Mouse (Mus musculus) CH12.LX (cell line): ENCODE data around the gene Rab14. TPM values are rescaled to one million over a fixed set of nuclear protein-coding genes. Genes with fewer than 3 reads are reported as not detected.

Experiments used
- DNase-seq: peaks from one replicate; pipeline ENCODE4 v3.0.0-alpha.2; 2013; ENCODE audit errors: extremely low read depth
- H3K27ac ChIP-seq: 2 replicates; pipeline ENCODE4 v1.5.1; 2012; ENCODE audit warnings: low read depth, mild to moderate bottlenecking, control low read depth, moderate library complexity; ENCODE audit not compliant: insufficient read depth
- H3K27me3 ChIP-seq: replicated peaks from 2 replicates; pipeline ENCODE3; 2012; ENCODE audit warnings: inconsistent platforms
- H3K36me3 ChIP-seq, 2 experiments: replicated peaks in 1 of 2; 2 replicates each; pipeline versions ENCODE3 to v1.6.1; 2012; ENCODE audit warnings: inconsistent platforms in 1 of 2, low read length in 1 of 2, mild to moderate bottlenecking in 1 of 2, mixed read lengths in 1 of 2, moderate library complexity in 1 of 2; ENCODE audit not compliant: control insufficient read depth in 1 of 2, insufficient read depth in 1 of 2
- H3K4me1 ChIP-seq, 2 experiments: 2 replicates each; pipeline ENCODE4 v1.6.1; 2012; ENCODE audit warnings: inconsistent platforms in 1 of 2, moderate library complexity in 1 of 2; ENCODE audit not compliant: insufficient read depth in 2 of 2, control insufficient read depth in 1 of 2
- H3K4me2 ChIP-seq: 2 replicates; pipeline ENCODE4 v1.6.1; 2012; ENCODE audit warnings: low read depth, mild to moderate bottlenecking, control low read depth; ENCODE audit not compliant: poor library complexity, insufficient read depth, severe bottlenecking
- H3K4me3 ChIP-seq, 3 experiments: fragments of 150-350 bp in 1 of 3; sonication (generic) in 1 of 3; replicated peaks in 1 of 3; 2 replicates each; pipeline versions ENCODE3 to v1.5.1; 2011 to 2012; ENCODE audit warnings: low read depth in 2 of 3, low read length in 2 of 3, mild to moderate bottlenecking in 2 of 3, moderate library complexity in 2 of 3, control low read depth in 1 of 3, improper control_type of control experiment in 1 of 3, inconsistent platforms in 1 of 3, mixed read lengths in 1 of 3; ENCODE audit not compliant: poor library complexity in 1 of 3
- H3K79me2 ChIP-seq: replicated peaks from 2 replicates; pipeline ENCODE4 v1.6.1; 2012; ENCODE audit warnings: mild to moderate bottlenecking, moderate library complexity; ENCODE audit not compliant: control insufficient read depth, poor library complexity, insufficient read depth, severe bottlenecking; ENCODE audit errors: extremely low read depth
- H3K9ac ChIP-seq: 2 replicates; pipeline ENCODE4 v1.6.1; 2012; ENCODE audit warnings: low read depth, mild to moderate bottlenecking, control low read depth, moderate library complexity; ENCODE audit not compliant: insufficient read depth
- H3K9me3 ChIP-seq: replicated peaks from 2 replicates; pipeline ENCODE3; 2012; ENCODE audit warnings: low read length, inconsistent platforms, mixed read lengths
- CTCF ChIP-seq, 2 experiments: IDR thresholded peaks in 1 of 2; conservative IDR thresholded peaks in 1 of 2; 2 replicates each; pipeline ENCODE4 v1.5.1; 2011 to 2012; ENCODE audit warnings: low read depth in 2 of 2, low read length in 2 of 2, improper control_type of control experiment in 1 of 2, inconsistent platforms in 1 of 2, mild to moderate bottlenecking in 1 of 2, moderate library complexity in 1 of 2
- EP300 ChIP-seq: IDR thresholded peaks from 2 replicates; pipeline ENCODE4 v1.6.1; 2011; ENCODE audit warnings: low read length, improper control_type of control experiment
- ETS1 ChIP-seq: conservative IDR thresholded peaks from 2 replicates; pipeline ENCODE4 v1.6.1; 2012; ENCODE audit warnings: low read depth, mild to moderate bottlenecking, inconsistent platforms, low read length, improper control_type of control experiment, moderate library complexity
- IRF4 ChIP-seq: IDR thresholded peaks from 2 replicates; pipeline ENCODE4 v1.6.1; 2014; ENCODE audit warnings: low read depth, mild to moderate bottlenecking, inconsistent platforms, low read length, improper control_type of control experiment
- JUN ChIP-seq: IDR thresholded peaks from 2 replicates; pipeline ENCODE4 v1.6.1; 2011; ENCODE audit warnings: low read depth, mild to moderate bottlenecking, low read length, improper control_type of control experiment, moderate library complexity; ENCODE audit not compliant: insufficient read depth
- JUND ChIP-seq: conservative IDR thresholded peaks from 2 replicates; pipeline ENCODE4 v1.6.1; 2011; ENCODE audit warnings: low read depth, low read length, improper control_type of control experiment
- KAT2A ChIP-seq: IDR thresholded peaks from 2 replicates; pipeline ENCODE4 v1.6.1; 2012; ENCODE audit warnings: low read length, improper control_type of control experiment, inconsistent platforms; ENCODE audit not compliant: insufficient replicate concordance
- MAFK ChIP-seq: IDR thresholded peaks from 2 replicates; pipeline ENCODE4 v1.6.1; 2011; ENCODE audit warnings: low read length, improper control_type of control experiment; ENCODE audit not compliant: insufficient replicate concordance
- MAX ChIP-seq: IDR thresholded peaks from 2 replicates; pipeline ENCODE4 v1.6.1; 2011; ENCODE audit warnings: low read length, improper control_type of control experiment
- MEF2A ChIP-seq: IDR thresholded peaks from 2 replicates; pipeline ENCODE4 v1.6.1; 2014; ENCODE audit warnings: low read depth, mild to moderate bottlenecking, inconsistent platforms, low read length, improper control_type of control experiment, borderline replicate concordance
- MXI1 ChIP-seq: IDR thresholded peaks from 2 replicates; pipeline ENCODE4 v1.6.1; 2011; ENCODE audit warnings: mild to moderate bottlenecking, low read depth, low read length, improper control_type of control experiment
- MYC ChIP-seq: IDR thresholded peaks from 2 replicates; pipeline ENCODE4 v1.6.1; 2011; ENCODE audit warnings: low read depth, mild to moderate bottlenecking, improper control_type of control experiment, low read length
- NELFE ChIP-seq: IDR thresholded peaks from 2 replicates; pipeline ENCODE4 v1.6.1; 2011; ENCODE audit warnings: low read depth, low read length, improper control_type of control experiment
- PAX5 ChIP-seq: IDR thresholded peaks from 2 replicates; pipeline ENCODE4 v1.6.1; 2012; ENCODE audit warnings: low read length, inconsistent platforms, mixed read lengths
- POLR2A ChIP-seq: IDR thresholded peaks from 2 replicates; pipeline ENCODE4 v1.6.1; 2011; ENCODE audit warnings: low read depth, mild to moderate bottlenecking, improper control_type of control experiment, low read length
- POLR2AphosphoS2 ChIP-seq: IDR thresholded peaks from 2 replicates; pipeline ENCODE4 v1.6.1; 2011; ENCODE audit warnings: low read depth, low read length, improper control_type of control experiment
- RCOR1 ChIP-seq: conservative IDR thresholded peaks from 2 replicates; pipeline ENCODE4 v1.6.1; 2012; ENCODE audit warnings: low read depth, mild to moderate bottlenecking, inconsistent platforms, low read length, improper control_type of control experiment
- SIN3A ChIP-seq: IDR thresholded peaks from 2 replicates; pipeline ENCODE4 v1.6.1; 2012; ENCODE audit warnings: low read length, improper control_type of control experiment, inconsistent platforms
- TCF12 ChIP-seq: IDR thresholded peaks from 2 replicates; pipeline ENCODE4 v1.6.1; 2014; ENCODE audit warnings: low read depth, mild to moderate bottlenecking, inconsistent platforms, low read length, improper control_type of control experiment
- UBTF ChIP-seq: IDR thresholded peaks from 2 replicates; pipeline ENCODE4 v1.6.1; 2012; ENCODE audit warnings: low read depth, mild to moderate bottlenecking, inconsistent platforms, low read length, improper control_type of control experiment, moderate library complexity
- USF1 ChIP-seq: IDR thresholded peaks from 2 replicates; pipeline ENCODE4 v1.6.1; 2014; ENCODE audit warnings: low read depth, mild to moderate bottlenecking, inconsistent platforms, low read length, improper control_type of control experiment
- USF2 ChIP-seq: conservative IDR thresholded peaks from 2 replicates; pipeline ENCODE4 v1.6.1; 2011; ENCODE audit warnings: low read depth, low read length, improper control_type of control experiment
- ZC3H11A ChIP-seq: IDR thresholded peaks from 2 replicates; pipeline ENCODE4 v1.6.1; 2012; ENCODE audit warnings: low read depth, mild to moderate bottlenecking, inconsistent platforms, low read length, improper control_type of control experiment
- ZKSCAN1 ChIP-seq: IDR thresholded peaks from 2 replicates; pipeline ENCODE4 v1.6.1; 2012; ENCODE audit warnings: low read depth, inconsistent platforms, low read length, improper control_type of control experiment, borderline replicate concordance
- ZNF384 ChIP-seq: IDR thresholded peaks from 2 replicates; pipeline ENCODE4 v1.6.1; 2012; ENCODE audit warnings: low read depth, low read length, improper control_type of control experiment, inconsistent platforms
- dilution Hi-C: fragments of 300-500 bp; cut with MboI; formaldehyde crosslinking; loops from 2 replicates; pipeline ENCODE4 v1.14.3; 2020; ENCODE audit warnings: low sequenced_read_pairs; ENCODE audit not compliant: extremely low pct_unique_long_range_greater_than_20kb, extremely low pct_ligation_motif_present
- in situ Hi-C: fragments of 300-500 bp; cut with MboI; formaldehyde crosslinking; loops from 3 replicates; pipeline ENCODE4 v1.14.3; 2019; ENCODE audit warnings: low sequenced_read_pairs, low pct_ligation_motif_present, low pct_unique_long_range_greater_than_20kb, mixed read lengths
- polyA plus RNA-seq: library from polyadenylated mRNA; unstranded; fragments of >175 nt; gene quantifications from 2 replicates; pipeline ENCODE4 v1.2.1, GENCODE M21; 2012; ENCODE audit warnings: low read depth; ENCODE audit not compliant: insufficient read length
- total RNA-seq, 2 experiments: library from RNA; depleted of rRNA; stranded (reverse); fragments of 300-350 nt in 1 of 2; fragments of >200 nt in 1 of 2; gene quantifications; 2 replicates each; pipeline ENCODE4 v1.2.3; 2012 to 2014

Gene Rab14
- total and polyA plus RNA-seq, 3 experiments = 26.8 to 94.4 (median 66.2) TPM

DNA sequence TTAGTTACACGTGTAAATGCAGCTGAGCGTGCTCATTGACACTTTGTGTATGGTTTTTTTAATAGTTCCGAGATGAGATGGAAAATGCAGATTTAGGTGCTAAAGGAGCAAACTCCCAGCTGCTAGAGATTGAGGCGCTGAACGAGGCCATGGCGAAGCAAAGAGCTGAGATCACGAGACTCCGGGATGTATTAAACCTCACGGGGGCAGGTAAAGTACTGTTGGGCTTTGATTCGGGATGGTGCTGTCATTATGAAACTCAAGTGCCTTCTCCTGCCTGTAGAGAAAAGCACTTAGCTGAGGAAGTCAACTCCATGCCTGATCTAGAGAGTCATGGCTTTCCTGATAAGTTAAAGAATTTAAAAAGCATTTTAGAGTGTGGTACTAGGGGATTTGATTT is 52.1 kb downstream of the Rab14 start:
- H3K36me3 ChIP-seq = peaks cover 85 to 99% of the 10 kb centered on the region in 2 experiments

DNA sequence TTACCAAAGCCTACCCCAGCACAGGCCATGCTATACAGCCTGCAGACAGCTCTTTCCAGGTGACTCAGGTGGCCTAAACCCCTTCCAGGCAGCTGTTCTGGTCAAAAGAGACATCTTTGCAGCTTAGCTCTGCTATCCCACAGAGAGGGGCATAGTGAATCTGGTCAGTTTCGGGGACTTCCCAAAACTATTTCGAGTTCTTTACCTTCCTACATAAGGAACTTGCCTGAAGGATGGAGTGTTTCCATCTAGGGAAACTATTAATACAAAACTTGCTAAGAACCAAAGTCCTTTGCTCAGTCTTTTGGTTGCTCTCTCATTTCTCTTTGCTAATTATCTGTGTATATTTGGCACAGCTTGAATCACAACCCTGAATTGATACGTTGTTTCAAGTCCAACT is 59.2 kb downstream of the Rab14 start:
- no peak overlapping the region for H3K4me3 ChIP-seq
- dilution Hi-C loops (no loop called here), in situ Hi-C loops (no loop called here)
- H3K79me2 ChIP-seq = no peaks in the 10 kb centered on the region
- H3K27ac ChIP-seq = no peak overlapping the region
- H3K9ac ChIP-seq = no peak overlapping the region
- H3K9me3 ChIP-seq = no peaks in the 10 kb centered on the region
- no peak overlapping the region for H3K4me2 ChIP-seq
- peaks cover 64 to 94% of the 10 kb centered on the region in 2 experiments for H3K36me3 ChIP-seq
- peaks cover 0 to 38% of the 10 kb centered on the region in 2 experiments; a peak in 2 of 4 replicates for H3K4me1 ChIP-seq
- H3K27me3 ChIP-seq = no peaks in the 10 kb centered on the region
- no peak for TF ChIP-seq POLR2A
- TF ChIP-seq CTCF (conservative IDR thresholded peaks at IDR 0.05 in 1 of 2, IDR thresholded peaks at IDR 0.05 in 1 of 2; ENCODE audit: low read depth in 2 of 2, low read length in 2 of 2) = no peak
- TF ChIP-seq EP300 = peak; percentile 52; the same call in 1 of the 2 replicates
- no peak for TF ChIP-seq PAX5
- 0 out of 2 replicates have a peak, but pooled peaks have one; percentile 18 for TF ChIP-seq TCF12
- TF ChIP-seq POLR2AphosphoS2 = no peak
- TF ChIP-seq RCOR1 = 0 out of 2 replicates have a peak, but pooled peaks have one; percentile 28
- TF ChIP-seq JUND = 0 out of 2 replicates have a peak, but pooled peaks have one; percentile 7
- peak; percentile 34; the same call in 1 of the 2 replicates for TF ChIP-seq IRF4
- no peak for TF ChIP-seq NELFE
- TF ChIP-seq MEF2A = peak; percentile 70
- no peak for TF ChIP-seq UBTF
- TF ChIP-seq, all 38 proteins: peak for 6
- DNase-seq = peak; percentile 35

More for the DNA sequence above, 52.1 kb downstream of the Rab14 start:
- TF ChIP-seq USF2 (no peak), MAFK (no peak), POLR2AphosphoS2 (no peak), MYC (no peak), IRF4 (no peak)
- Histone ChIP-seq H3K9me3 (no peaks in the 10 kb centered on the region), H3K27me3 (no peaks in the 10 kb centered on the region), H3K9ac (no peak overlapping the region), H3K79me2 (no peaks in the 10 kb centered on the region), H3K4me3 (no peak overlapping the region), H3K4me1 (peaks cover 6 to 27% of the 10 kb centered on the region in 2 experiments), H3K4me2 (no peak overlapping the region), H3K27ac (no peak overlapping the region)
- dilution Hi-C loops (no loop called here), in situ Hi-C loops (no loop called here)
- DNase-seq = no peak

DNA sequence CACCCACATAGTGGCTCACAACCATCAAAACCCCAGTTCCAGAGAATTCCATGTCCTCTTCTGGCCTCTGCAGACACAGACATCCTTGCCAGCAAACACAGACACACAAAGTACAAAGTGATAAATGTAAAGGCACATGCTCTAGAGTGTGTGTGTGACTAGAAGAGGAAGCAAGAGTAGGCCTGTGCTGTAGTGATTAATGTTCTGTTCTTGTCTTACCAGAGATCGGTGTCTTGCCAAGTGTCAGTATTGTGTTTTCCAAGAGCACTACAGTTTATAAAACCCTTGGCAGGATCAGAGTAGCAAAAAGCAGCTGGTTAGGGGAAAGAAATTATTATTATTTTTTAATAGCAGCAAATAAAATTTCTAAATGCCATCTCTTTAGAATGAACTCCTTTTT is 62.3 kb downstream of the Rab14 start:
- H3K36me3 ChIP-seq = peaks cover 56 to 87% of the 10 kb centered on the region in 2 experiments
- H3K4me2 ChIP-seq = no peak overlapping the region
- H3K9me3 ChIP-seq = no peaks in the 10 kb centered on the region
- no peak for DNase-seq
- TF ChIP-seq TCF12 (no peak), MXI1 (no peak), USF1 (no peak), POLR2A (no peak), ZNF384 (no peak), MAX (no peak), RCOR1 (no peak), KAT2A (no peak), PAX5 (no peak), IRF4 (no peak), JUN (no peak), CTCF (conservative IDR thresholded peaks at IDR 0.05 in 1 of 2, IDR thresholded peaks at IDR 0.05 in 1 of 2; ENCODE audit: low read depth in 2 of 2, low read length in 2 of 2) (no peak), ZC3H11A (no peak), ETS1 (no peak), ZKSCAN1 (no peak), SIN3A (no peak)
- H3K79me2 ChIP-seq = peaks cover 8% of the 10 kb centered on the region
- no peak overlapping the region for H3K9ac ChIP-seq
- no peak overlapping the region for H3K27ac ChIP-seq
- in situ Hi-C loops = no loop called here
- no peaks in the 10 kb centered on the region for H3K27me3 ChIP-seq
- H3K4me3 ChIP-seq = no peak overlapping the region
- H3K4me1 ChIP-seq = peaks cover 0 to 37% of the 10 kb centered on the region in 2 experiments; a peak in 2 of 4 replicates
- dilution Hi-C loops = no loop called here
